Comparison of ENCODE assay signal across 8 mouse cellular contexts in the genomic region with DNA sequence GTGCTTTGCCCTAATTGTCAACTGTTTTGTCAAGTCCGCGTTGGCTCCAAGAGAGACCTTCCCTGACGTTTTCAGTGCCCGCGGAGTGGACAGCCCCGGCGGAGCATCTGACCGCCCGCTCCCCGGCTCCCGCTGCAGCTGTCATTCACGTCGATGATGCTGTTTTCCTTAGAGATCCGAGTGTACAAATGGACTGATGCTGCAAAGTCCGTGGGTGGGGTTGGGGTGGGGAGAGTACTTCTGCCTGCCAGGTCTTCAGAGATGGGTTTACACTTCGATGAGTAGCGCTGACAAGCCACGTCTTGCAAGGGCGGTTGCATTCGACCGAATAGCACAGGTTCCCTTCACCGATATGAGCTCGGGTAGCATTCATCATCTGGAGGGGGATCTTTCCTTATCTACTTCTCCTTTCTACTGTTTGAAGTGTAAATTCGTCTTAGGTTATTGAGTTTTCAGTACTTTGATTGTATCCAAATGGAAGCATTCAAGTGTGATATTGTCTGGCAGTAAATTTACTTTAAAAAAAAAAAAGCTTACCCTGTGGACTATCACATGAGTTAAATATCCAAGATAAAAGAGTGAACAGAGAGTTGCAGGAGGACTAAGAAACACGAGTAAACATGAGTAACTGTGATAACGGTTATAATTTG. TPM values are rescaled to one million over a fixed set of nuclear protein-coding genes. Genes with fewer than 3 reads are reported as not detected.
DNase-seq lines count a peak whose midpoint lies in the region; ATAC-seq and TF ChIP-seq lines count a peak whose summit lies in the region.

No protein-coding gene starts in this region.

- H3K9me3 ChIP-seq in ES-Bruce4 (replicated peaks; ENCODE audit: control insufficient read depth, insufficient read depth, low read length, poor library complexity, severe bottlenecking): no peaks in the 10 kb centered on the region
- no peaks in the 10 kb centered on the region for H3K9me3 ChIP-seq in forebrain, embryonic 14.5 days (replicated peaks; ENCODE audit: control insufficient read depth, low read length)
- no peaks in the 10 kb centered on the region for H3K9me3 ChIP-seq in liver, embryonic 15.5 days (replicated peaks)

- H3K27ac ChIP-seq in gastrocnemius, adult 2 months: peak overlapping the region; percentile 100
- no peak overlapping the region for H3K27ac ChIP-seq in ES-Bruce4 (ENCODE audit: insufficient read depth, low read length)
- H3K27ac ChIP-seq in forebrain, embryonic 14.5 days (ENCODE audit: low read depth, low read length): peak overlapping the region; percentile 95; the same call in 1 of the 2 replicates
- peak overlapping the region; percentile 89 for H3K27ac ChIP-seq in liver, embryonic 15.5 days (replicated peaks)

- peak overlapping the region; percentile 74 for H3K9ac ChIP-seq in ES-Bruce4 (ENCODE audit: low read depth, poor library complexity, severe bottlenecking)
- H3K9ac ChIP-seq in forebrain, embryonic 14.5 days (ENCODE audit: low read length): peak overlapping the region; percentile 90
- peak overlapping the region; percentile 72 for H3K9ac ChIP-seq in liver, embryonic 15.5 days

- no peak for DNase-seq in gastrocnemius, adult 2 months
- DNase-seq in gastrocnemius, postnatal 14 days: no peak
- DNase-seq in forebrain, embryonic 14.5 days (ENCODE audit: low spot score): no peak
- DNase-seq in left cerebral cortex, postnatal 25 days (ENCODE audit: low spot score in 2 of 2): no peak
- DNase-seq in right cerebral cortex, postnatal 25 days: no peak
- no peak for DNase-seq in urinary bladder, postnatal 25 days (ENCODE audit: low spot score)

- no peak for TF ChIP-seq POLR2A in ES-Bruce4 (IDR thresholded peaks at IDR 0.05; ENCODE audit: insufficient read depth, low read length)

- peak overlapping the region; percentile 96 for H3K4me3 ChIP-seq in gastrocnemius, adult 2 months
- peak overlapping the region; percentile 95 for H3K4me3 ChIP-seq in ES-Bruce4 (ENCODE audit: low read depth, low read length)
- H3K4me3 ChIP-seq in forebrain, embryonic 14.5 days (ENCODE audit: low read depth, low read length): peak overlapping the region; percentile 79
- peak overlapping the region; percentile 88 for H3K4me3 ChIP-seq in liver, embryonic 15.5 days (replicated peaks)

- no peaks in the 10 kb centered on the region for H3K4me1 ChIP-seq in ES-Bruce4 (ENCODE audit: control insufficient read depth, insufficient read depth, low read length)
- H3K4me1 ChIP-seq in forebrain, embryonic 14.5 days (ENCODE audit: control insufficient read depth, insufficient read depth, low read length): peaks cover 6% of the 10 kb centered on the region; the same call in 1 of the 2 replicates
- H3K4me1 ChIP-seq in liver, embryonic 15.5 days (replicated peaks): peaks cover 23% of the 10 kb centered on the region

- no peaks in the 10 kb centered on the region for H3K36me3 ChIP-seq in ES-Bruce4 (ENCODE audit: control insufficient read depth, insufficient read depth, low read length, poor library complexity, severe bottlenecking)
- H3K36me3 ChIP-seq in forebrain, embryonic 14.5 days (ENCODE audit: control insufficient read depth, insufficient read depth, low read length): no peaks in the 10 kb centered on the region
- H3K36me3 ChIP-seq in liver, embryonic 15.5 days (replicated peaks): no peaks in the 10 kb centered on the region

- no peak for TF ChIP-seq EP300 in ES-Bruce4 (IDR thresholded peaks at IDR 0.05; ENCODE audit: insufficient read depth, low read depth, low read length)

- TF ChIP-seq CTCF in gastrocnemius, adult 2 months (IDR thresholded peaks at IDR 0.05): no peak
- no peak for TF ChIP-seq CTCF in ES-Bruce4 (IDR thresholded peaks at IDR 0.05; ENCODE audit: low read depth, low read length)

- H3K27me3 ChIP-seq in ES-Bruce4 (ENCODE audit: control insufficient read depth, insufficient read depth, low read length, poor library complexity, severe bottlenecking): no peaks in the 10 kb centered on the region
- no peaks in the 10 kb centered on the region for H3K27me3 ChIP-seq in forebrain, embryonic 14.5 days (replicated peaks; ENCODE audit: control insufficient read depth, insufficient read depth, low read length)
- H3K27me3 ChIP-seq in liver, embryonic 15.5 days: no peaks in the 10 kb centered on the region

- ATAC-seq in forebrain, embryonic 14.5 days: peak; percentile 54
- peak; percentile 41 for ATAC-seq in liver, embryonic 15.5 days (ENCODE audit: insufficient read depth)

- 4% methylated on average over 26 of the region's 26 CpGs for WGBS in forebrain, embryonic 14.5 days
- WGBS in liver, embryonic 15.5 days (ENCODE audit: insufficient replicate concordance): 2% methylated on average over 26 of the region's 26 CpGs

- intact Hi-C loops in gastrocnemius, adult 2 months (cut with DNase I): loop anchor here (2.0 kb wide), 1 partner anchor 35 kb away; the partner anchor contains the start of gene Zbtb14
- intact Hi-C loops in gastrocnemius, postnatal 14 days (cut with DNase I; ENCODE audit: low total_unique reads): no loop called here
- intact Hi-C loops in left cerebral cortex, postnatal 25 days (cut with DNase I): loop anchor here (1.0 kb wide), 1 partner anchor 35 kb away; the partner anchor contains the start of gene Zbtb14

- peak overlapping the region; percentile 55 for H3K4me2 ChIP-seq in forebrain, embryonic 14.5 days (ENCODE audit: low read length)
- H3K4me2 ChIP-seq in liver, embryonic 15.5 days: peak overlapping the region; percentile 83

RNA-seq across cellular contexts. Expression of gene Akain1, which starts 21.3 kb away (rescaled TPM):
- total RNA-seq in gastrocnemius, adult 2 months (2021): not detected
- total RNA-seq in gastrocnemius, postnatal 14 days (2021): not detected
- polyA plus RNA-seq in ES-Bruce4 (2011; ENCODE audit: insufficient read depth, insufficient read length, low read depth, missing spikeins): not detected in 2 replicates
- polyA plus RNA-seq in forebrain, embryonic 14.5 days (2014; fragmentation: Nextera tagmentation; extraction: Ambion mirVana): 0.21 and 0.36 TPM in 2 replicates
- not detected in 2 replicates for polyA plus RNA-seq in liver, embryonic 15.5 days (2015; fragmentation: Nextera tagmentation; extraction: Ambion mirVana)
- total RNA-seq in left cerebral cortex, postnatal 25 days (2021): 1 to 10 TPM; 4.6 to 4.7 TPM

RNA-seq across cellular contexts. Expression of gene Zbtb14, which starts 35.0 kb away (rescaled TPM):
- 1 to 10 TPM; 8.3 to 9.1 TPM for total RNA-seq in gastrocnemius, adult 2 months (2021)
- total RNA-seq in gastrocnemius, postnatal 14 days (2021): 1 to 10 TPM; 6.2 to 7.6 TPM
- polyA plus RNA-seq in ES-Bruce4 (2011; ENCODE audit: insufficient read depth, insufficient read length, low read depth, missing spikeins): 16.9 and 17.5 TPM in 2 replicates
- 29.0 and 29.6 TPM in 2 replicates for polyA plus RNA-seq in forebrain, embryonic 14.5 days (2014; fragmentation: Nextera tagmentation; extraction: Ambion mirVana)
- polyA plus RNA-seq in liver, embryonic 15.5 days (2015; fragmentation: Nextera tagmentation; extraction: Ambion mirVana): 7.8 and 8.4 TPM in 2 replicates
- total RNA-seq in left cerebral cortex, postnatal 25 days (2021): 10 to 100 TPM; 23.5 to 23.9 TPM

Comparison
In these comparisons a context has a peak if more than half of its experiments do, and no peak if none do; other contexts are left out.
1. RNA of gene Akain1, which starts 21.3 kb away (total RNA-seq): 4.6 to 4.7 TPM in left cerebral cortex, postnatal 25 days; not detected in gastrocnemius, postnatal 14 days and not detected in gastrocnemius, adult 2 months; every median in the first group is over 4 times any median in the second.
2. Peak in every context shown above with its lines, with median percentiles within 50 percentile points of each other: H3K4me3 ChIP-seq and H3K9ac ChIP-seq.